Mouse (Mus musculus) spleen, postnatal 36 days (tissue): Measurements from ENCODE around the gene Tsen34.
A peak's percentile ranks its signal among the peaks of the same experiment; 100 is the strongest.
"Not testable (repeated sequence)": the region's sequence is repeated elsewhere in the genome, so short reads cannot be mapped to it uniquely, and the experiment has no call there.

Source experiments
- DNase-seq, 2 experiments: peaks; one replicate each; pipeline ENCODE4 v3.0.0; 2022; ENCODE audit warnings: low spot score in 2 of 2, mixed read lengths in 1 of 2

Gene Tsen34

DNA sequence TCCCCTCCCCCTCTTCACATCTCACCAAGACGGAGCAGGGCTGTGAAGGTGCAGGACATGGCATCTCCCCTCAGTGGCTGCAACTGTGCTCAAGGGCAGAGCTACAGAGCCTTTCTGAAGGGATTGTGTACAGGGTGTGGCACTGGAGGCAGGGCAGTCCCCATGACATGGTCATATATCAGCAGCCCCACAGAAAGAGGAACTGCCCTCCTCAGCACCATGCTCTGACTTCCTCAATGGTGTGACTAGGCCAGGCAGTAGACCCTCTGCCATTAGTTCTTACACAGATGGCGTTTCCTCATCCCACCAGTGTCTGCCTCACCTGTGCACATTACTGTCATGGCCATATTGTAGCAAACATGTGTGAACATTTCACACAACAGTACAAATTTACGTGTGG is 27.6 kb downstream of the Tsen34 start, which contains the start of gene Pirb:
Gene Pirb (minus strand): TSS at position 124 of the 400 bp plus-strand sequence.
- DNase-seq = peak; percentile 56 to 61

DNA sequence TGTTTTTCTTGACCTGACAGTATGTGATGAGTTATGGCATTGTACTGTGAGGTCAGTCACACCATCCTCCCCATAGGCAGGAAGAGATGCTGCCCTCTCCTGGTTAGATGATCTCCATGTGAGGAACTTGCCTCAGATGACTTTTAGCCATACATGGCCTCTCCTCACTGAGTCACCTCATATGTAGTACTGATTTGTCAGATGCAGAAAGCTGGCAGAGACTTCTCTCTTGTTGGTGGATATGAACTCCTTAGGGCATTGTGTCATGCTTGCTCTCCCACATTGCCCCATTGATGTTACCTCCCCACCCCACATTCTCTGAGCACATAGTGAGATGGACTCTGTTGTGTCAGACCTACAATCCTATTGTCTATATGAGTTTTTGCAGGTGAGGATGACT is 32.8 kb downstream of the Tsen34 start:
- not testable (repeated sequence) for DNase-seq

GRCm38 (mm10) chr7:3732675-3733074 is 40.0 kb downstream of the Tsen34 start:
- DNase-seq = not testable (repeated sequence)
